Mouse (Mus musculus): ENCODE measurements around the gene Sox13. TPM values are rescaled to one million over a fixed set of nuclear protein-coding genes. Genes with fewer than 3 reads are reported as not detected.

The Sox13 gene
- not detected for polyA plus RNA-seq (2017; shearing (Covaris generic))

DNA sequence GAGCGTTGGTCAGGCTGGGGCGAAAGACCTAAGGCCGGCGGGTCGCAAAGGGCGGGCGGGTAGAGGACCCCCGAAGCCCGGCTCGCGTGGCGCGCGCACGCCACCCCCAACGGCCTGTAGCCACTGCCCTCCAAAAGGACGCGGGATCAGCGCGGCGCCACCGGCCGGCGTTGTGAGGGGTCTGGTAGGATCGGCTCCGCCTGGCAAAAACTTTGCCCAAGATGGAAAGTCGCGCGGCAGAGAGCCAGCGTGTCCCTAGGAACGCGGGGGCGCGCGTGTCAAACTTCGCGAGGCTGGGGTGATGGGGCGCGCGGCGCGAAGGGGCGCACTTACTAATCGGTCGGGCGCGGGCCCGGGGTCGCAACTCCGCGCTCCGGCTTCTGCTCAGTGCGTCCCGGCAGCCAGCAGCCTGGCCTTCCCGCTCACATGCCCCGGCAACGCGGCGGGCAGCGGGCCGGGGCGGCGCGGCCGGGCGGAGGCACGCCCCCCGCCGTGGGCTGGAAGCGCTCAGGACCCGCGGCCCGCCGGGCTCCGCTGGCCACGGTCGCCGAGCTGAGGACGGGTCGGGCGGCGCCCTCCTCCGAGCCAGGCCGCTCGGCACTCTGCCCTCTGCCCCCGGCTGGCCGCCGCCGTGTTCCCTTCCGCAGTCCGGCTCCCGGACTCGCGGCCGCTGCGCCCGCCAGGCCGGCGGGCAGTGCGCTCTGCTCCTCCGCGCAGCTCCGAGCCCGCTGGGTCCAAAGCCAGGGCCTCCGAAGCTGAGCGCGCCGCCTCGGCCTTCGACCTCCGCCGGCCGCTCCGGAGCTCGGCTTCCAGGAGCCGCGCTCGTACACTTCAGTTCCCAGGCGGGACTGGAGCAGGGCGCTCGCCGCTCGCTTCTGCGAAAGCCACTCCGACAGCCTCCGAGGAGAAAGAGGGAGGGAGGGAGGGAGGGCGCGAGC lies at the start of gene Sox13:
Gene Sox13 (minus strand): TSS at position 835 of the 938 bp plus-strand sequence.

GRCm38 (mm10) chr1:133363276-133364021 lies 60.7 kb downstream of the Sox13 start, which contains the start of gene Etnk2:
Etnk2 (plus strand) TSS chr1:133363572.

DNA sequence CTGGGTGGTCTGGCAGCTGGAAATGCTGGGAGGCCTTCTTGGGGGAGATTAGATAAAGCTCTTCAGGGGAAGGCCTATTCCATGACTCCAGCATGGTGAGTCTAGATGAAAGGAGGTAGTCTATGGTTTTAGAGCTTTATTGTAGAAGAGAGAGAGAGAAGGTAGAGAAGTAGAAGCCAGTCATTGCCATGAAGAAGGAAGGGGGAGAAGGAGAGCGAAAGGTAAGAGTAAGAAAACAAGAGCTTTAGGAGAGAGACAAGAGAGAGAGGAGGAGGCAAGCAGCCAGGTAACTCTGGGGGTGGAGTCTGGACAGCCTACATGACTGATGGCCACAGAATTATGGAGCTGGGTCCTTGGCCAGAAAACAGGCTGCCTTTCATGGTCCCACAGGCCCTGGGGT lies 74.0 kb downstream of the Sox13 start, which contains the start of gene Ren1:
Gene Ren1 (plus strand): TSS at position 301 of the 400 bp plus-strand sequence.

Other genes with a start within 250 kb of the Sox13 start
- gene Golt1a, start 114.6 kb downstream of the Sox13 start, polyA plus RNA-seq (2017; shearing (Covaris generic)): not detected
- gene Kiss1, start 102.5 kb downstream of the Sox13 start, polyA plus RNA-seq (2017; shearing (Covaris generic)): not detected
- not detected for gene Ren1, start 73.9 kb downstream of the Sox13 start, polyA plus RNA-seq (2017; shearing (Covaris generic))
- gene Etnk2, start 60.8 kb downstream of the Sox13 start, polyA plus RNA-seq (2017; shearing (Covaris generic)): 1 to 10 TPM in 1 of 2 experiments, under 1 TPM in 1; 0.41 to 1.3 TPM
- gene Snrpe, start 185.9 kb upstream of the Sox13 start, polyA plus RNA-seq (2017; shearing (Covaris generic)): 100 to 1,000 TPM; 310 to 378 TPM
- gene Zbed6, start 236.5 kb upstream of the Sox13 start, polyA plus RNA-seq (2017; shearing (Covaris generic)): not detected
- 1 to 10 TPM; 3.1 to 3.3 TPM for gene Gm38394, start 236.9 kb upstream of the Sox13 start, polyA plus RNA-seq (2017; shearing (Covaris generic))

All from activated CD4-positive, CD25-positive, alpha-beta regulatory T cell (primary cell).